Mouse (Mus musculus): ENCODE results near the gene Slc29a3. TPM values are rescaled to one million over a fixed set of nuclear protein-coding genes. Genes with fewer than 3 reads are reported as not detected.

Slc29a3 gene
- polyA plus RNA-seq (2012; rRNA removed) = 3.6 and 7.6 TPM in 2 replicates

GRCm38 (mm10) chr10:60752040-60753020, at the start of gene Slc29a3:
Slc29a3 (minus strand) TSS chr10:60752794.

GRCm38 (mm10) chr10:60696390-60696789, 56.2 kb downstream of the Slc29a3 start, which contains the start of gene Cdh23:
Cdh23 (minus strand) TSS chr10:60696490.

Other genes starting within 250 kb of the Slc29a3 start
- 0.84 and 1.7 TPM in 2 replicates for gene Cdh23, start 56.3 kb downstream of the Slc29a3 start, polyA plus RNA-seq (2012; rRNA removed)
- 13.6 and 15.3 TPM in 2 replicates for gene Unc5b, start 78.8 kb upstream of the Slc29a3 start, polyA plus RNA-seq (2012; rRNA removed)

Data from central nervous system, embryonic 11.5 days (tissue).